Mouse (Mus musculus) retina, postnatal 1 day (tissue): ENCODE measurements around the gene Igsf6.

Experiments
- DNase-seq: peaks from one replicate; pipeline ENCODE4 v3.0.0-alpha.2; 2012

The Igsf6 gene

DNA sequence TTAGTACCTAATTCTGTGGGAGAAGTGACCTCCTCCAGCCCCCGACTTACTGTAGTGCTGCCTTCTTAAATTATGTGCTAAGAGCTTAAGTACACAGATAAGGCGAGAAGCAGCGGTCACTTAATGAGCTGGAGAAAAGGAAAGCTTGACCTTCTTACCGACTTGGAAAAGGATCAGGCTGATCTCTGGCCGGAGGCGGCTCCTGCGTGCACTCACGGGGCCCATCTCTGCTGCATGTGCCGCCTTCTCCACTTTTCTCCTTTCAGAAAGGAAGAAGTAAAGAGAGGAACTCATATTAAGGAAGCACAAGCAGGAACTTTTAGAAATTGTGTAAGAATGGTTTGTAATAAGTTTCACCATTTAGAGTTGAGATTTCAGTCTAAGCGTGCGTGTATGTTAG, at the start of gene Igsf6:
Gene Igsf6, minus strand, starts transcription at position 292 of the 400 bp plus-strand sequence.
- DNase-seq, result peak; percentile 19

DNA sequence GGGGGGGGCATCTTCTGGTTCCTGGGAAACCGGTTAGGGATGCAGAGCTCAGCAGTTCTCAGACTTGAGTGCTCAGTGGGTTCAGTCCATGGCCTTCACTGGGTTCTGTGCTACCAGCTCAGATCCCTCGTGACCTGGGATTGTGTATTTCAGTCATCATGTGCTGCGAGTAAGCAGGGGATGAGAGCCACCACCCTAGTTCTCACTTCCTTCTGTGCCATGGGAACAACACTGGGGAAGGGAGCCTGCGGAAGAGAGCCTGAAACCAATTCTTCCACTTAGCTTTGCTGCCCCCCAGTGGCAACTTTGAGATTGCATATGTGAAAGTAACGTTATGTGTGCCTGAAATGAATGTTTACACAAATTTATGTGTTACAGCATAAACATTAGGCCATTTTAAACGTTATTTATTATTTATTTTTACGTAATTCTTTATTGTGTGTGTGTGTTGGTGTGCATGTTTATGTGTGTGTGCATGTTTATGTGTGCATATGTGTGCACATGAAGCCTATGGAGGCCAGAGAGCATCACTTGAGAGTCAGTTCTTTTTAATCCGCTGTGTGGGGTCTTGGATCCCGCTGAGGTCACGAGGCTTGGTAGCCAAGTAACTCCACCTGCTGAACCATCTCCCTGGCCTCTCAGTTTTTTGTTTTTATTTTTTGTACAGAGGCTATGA, 45.9 kb upstream of the Igsf6 start:
- DNase-seq, result peak; percentile 87

DNA sequence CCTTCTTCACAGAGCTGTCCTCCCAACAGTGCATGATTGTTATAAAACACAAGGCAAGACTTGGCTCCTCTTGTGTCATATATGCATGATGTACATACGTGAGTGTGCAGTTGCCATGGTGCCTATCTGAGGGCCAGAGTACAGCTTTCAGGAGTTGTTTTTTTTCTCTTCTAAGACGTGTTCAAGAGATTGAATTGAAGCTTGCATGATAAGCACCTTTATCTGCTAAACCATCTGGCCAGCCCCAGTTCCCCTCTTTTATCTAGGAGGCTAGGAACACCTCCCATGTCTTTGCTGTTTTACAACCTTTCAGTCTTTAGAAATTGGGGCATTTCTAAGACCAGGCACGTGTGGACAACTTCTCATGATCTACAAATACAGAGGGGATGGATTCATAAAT, 37.4 kb upstream of the Igsf6 start:
- DNase-seq, result no peak

DNA sequence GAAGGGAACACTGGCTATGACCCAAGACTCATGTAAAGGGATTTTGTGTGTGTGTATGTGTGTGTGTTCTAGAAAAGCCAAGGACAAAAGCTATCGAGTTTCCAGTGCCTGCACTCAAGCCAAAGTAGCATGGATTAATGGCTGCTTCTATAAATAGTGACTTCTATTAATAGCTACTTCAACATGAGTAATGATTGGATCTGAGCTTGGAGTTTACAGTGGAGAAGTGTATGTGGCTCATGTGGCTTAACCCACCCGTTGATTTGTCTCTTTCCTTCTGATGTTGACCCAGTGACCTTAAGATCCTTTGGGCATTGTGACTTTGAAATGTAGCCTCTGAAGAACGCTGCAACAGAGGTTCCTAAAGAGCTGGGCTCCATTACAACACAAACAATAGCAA, 36.9 kb upstream of the Igsf6 start:
- peak; percentile 25 for DNase-seq

DNA sequence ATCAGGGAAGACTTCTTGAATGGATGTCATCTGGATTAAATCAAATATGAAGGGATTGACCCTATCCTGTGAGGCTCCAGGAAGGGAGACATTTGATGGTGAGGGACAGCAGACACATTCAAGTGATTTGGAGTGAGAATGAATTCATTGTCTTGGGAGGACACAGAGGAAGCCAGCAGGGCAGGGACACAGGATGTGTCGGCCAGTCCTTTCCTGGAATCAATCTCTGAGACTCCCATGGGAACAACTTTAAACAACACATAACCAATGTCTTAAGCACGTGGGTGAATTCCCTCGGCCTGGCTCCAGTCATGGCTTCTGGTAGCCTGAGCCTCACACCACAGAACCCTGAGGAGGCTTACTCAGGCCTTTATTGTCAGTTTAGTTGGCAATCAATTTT, 33.5 kb upstream of the Igsf6 start:
- DNase-seq, result no peak

DNA sequence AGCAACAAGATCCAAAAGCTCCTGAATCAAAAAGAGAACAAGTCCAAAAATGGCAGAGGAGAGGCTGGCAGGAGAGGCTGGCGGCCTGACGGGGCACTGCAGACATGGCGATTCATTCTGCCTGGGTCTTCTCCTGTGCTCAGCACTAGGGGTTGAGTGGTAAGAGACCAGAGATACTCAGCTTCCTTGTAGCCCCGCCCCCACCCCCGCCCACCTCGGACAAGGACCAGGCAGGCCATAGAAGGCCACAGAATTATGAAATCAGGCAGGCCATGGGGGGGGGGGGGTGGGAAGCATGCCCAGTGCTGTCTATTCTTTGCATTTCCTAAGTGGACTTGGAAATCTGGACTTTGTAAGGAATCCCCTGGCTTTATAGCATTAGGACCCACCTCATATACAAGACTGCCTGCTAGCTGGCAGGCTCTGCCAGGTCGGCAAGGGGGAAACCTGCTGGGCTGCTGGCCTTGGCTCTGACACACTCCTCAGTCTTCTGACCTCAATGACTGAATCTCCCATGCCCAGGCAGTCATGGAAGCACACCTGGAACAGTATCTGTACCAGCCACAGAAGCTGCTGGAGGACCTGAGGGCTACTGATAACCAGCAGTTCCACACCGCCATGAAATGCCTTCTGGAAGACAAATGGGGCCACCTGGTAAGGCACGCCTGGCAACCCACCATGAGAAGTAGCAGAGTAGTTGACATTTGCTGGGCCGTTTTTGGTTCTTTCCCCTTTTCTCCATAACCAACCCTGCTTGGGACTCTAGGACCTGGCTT, 24.4 kb upstream of the Igsf6 start:
- no peak for DNase-seq

DNA sequence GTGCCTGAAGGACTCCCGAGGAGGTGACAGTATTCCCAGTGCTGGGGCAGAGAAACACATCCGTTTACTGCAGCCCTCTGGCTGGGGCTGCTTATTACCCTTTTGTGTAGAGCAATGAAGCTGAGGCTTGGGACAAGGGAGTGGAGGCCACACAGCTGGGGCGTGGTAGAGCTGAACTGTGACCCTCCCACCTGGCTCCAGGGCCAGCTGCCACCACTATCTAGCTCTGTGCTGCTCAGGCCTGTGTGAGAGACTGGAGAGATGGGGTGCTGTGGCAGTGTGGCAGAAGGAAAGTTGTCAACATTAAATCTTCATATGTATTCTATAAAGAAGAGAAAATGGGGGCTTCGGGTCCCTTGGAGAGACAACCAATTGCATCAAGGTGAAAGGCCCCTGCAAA, 18.7 kb upstream of the Igsf6 start:
- DNase-seq, result no peak

DNA sequence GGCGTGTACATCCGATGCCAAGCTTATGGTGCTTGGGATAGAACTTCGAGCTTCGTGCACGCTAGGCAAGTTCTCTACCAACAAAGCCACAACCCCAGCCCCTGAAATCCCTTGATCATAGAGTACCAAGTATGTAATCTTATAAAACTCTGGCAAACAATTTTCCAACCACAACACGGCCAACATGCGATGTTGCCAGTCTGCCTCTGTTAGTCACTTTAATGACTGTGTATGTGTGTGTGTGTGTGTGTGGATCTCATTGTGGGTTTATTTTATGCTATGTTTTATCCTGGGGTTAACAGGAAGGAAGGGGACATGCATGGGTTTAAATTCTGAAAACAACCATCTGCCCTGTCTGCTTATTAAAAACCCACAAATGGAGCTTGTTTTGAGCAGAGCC, 16.4 kb upstream of the Igsf6 start:
- DNase-seq, result no peak

DNA sequence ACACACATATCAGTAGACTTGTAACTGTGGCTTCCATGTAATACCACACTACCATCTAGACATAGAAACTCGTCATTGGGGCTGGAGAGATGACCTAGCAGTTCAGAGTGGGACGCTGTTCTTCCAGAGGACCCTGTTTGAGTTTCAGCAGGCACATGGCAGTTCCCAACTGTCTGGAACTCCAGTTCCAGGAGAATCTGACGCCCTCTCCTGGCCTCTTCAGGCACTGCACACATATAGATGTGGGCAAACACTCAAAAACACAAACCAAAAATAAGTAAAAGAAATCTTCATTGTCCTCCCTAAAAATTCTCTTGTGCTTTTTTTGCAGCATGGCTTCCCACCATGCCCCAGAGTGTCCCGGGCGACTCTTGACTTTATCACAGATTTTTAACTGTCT, 14.4 kb upstream of the Igsf6 start:
- DNase-seq, result no peak

DNA sequence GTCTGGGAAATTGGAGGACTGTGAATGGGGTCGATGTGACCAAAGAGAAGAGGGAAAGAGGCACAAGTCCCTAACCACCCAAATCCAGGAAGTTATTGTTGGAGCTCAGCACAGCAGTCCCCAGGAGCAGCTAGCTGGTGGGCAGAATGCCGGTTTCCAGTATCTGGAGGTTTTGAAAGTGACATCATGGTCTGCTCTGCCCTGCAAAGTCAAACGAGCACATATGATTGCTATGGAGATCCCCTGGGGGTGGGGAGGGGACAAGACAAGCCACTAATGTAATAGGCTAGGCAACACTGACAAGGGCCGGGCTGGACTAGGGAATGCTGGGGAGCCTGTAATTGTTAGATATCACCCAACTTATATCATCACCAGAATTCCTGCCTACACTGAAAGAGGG, 11.1 kb upstream of the Igsf6 start:
- DNase-seq, result peak; percentile 56

DNA sequence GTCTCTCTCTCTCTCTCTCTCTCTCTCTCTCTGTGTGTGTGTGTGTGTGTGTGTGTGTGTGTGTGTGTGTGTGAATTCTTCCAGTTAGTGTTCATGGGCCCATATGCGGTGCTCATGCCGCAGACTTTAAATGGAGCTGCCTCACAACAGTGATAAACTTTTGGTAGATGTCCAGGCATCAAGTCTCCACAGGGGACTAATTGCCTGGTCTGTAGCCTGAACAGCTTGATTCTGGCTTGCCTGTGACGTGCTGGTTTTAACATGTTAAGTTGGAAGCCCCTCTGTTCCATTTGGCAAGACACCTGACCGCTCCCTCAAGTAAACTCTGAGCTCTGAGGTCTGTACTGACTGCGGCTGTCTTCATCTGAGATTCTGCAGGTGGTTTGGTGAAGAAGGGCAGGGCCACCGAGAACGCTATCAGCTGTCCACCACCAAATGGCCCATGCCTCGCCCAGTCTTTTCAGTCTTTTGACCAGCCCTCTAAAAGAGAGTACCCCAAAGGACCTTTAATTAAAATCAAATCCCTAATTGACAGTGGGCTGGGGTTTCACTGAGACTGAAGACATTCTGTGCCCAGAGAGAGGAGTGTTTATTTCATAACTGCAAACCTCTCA, 10.6 kb upstream of the Igsf6 start:
- DNase-seq, result peak; percentile 28

DNA sequence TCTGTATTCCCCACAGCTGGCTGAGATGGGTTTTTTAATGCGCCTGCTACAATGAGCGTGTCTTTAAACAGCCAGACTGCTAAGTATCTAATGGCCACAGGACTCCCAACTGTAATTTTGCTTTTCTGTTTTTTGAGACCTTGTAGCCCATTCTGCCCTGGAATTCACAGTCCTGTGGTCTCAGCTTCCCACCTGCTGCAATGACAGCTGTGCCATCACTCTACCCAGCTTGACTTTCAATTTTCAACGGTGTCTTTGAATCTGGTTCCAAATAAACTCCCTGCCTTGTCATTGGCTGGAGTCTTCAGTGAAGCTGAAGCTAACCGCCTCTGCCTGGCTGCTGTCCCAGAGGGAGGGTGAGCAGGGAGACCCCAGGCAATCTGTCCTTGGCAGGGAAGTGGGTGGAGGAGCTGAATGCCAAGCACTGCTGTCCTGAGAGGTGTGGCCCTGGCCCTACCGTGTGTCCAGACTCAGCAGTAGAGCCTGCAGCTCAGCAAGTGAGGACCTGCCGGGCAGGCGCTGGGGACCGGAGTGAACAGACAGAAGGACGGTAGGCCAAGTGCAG, 8.7 kb upstream of the Igsf6 start:
- peak; percentile 9 for DNase-seq

DNA sequence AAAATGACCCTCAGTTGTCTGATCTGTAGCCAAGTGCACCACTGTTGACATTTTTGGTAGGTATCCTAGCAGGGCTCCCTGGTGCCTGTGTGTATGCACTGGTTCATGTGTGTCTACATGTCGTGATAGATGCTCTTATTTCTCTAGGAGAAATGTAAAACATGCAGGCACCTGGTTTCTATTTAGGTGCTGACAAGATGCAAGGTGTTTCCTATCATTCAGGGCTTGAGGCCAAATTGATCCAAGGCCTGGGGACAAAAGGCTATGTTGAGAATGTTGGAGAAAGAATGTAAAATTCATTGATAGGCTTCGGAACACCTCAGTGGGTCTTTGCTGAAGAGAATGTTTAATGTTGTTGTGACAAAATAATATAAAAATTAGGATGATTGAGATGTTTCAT, 7.4 kb upstream of the Igsf6 start:
- DNase-seq, result no peak

DNA sequence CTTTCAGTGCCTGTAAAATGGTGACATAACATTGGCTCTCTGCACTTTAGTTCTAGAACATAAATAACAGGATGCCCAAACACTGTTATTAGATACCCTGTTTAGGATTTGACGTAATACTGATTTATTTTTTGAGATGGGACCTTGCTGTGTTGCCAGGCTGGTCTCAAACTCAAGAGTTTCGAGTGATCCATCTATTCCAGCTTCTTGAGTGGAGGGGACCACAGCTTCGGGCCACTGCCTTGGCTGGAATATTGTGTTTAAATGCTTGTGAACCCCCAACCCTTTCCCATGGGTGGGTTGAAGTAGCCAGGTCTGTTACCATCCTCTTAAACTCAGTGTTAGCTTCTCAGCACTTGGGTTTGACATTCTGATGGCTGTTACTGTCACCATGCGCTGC, 7.0 kb upstream of the Igsf6 start, which contains the start of gene Otoa:
Gene Otoa, plus strand, starts transcription at position 301 of the 400 bp plus-strand sequence.
- no peak for DNase-seq

DNA sequence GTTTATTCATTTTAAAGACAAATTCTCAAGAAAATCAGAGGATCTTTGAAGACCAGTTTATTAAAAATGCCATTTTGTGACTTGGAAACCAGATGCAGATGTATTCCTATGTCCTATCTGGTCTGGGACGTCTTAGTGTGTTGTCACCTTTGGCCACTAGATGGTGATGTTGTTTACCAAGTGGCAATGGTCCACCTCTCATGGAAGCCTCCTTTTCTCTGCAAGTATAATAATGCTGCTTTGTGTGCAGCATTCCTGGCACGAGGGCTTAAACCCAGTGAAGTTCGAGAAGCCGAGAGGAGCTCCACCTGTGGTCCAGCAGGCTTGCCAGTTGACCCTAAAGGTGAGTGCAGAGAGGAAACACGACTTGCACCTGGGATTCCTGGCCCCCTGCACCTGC, 3.5 kb upstream of the Igsf6 start:
- DNase-seq, result peak; percentile 84

DNA sequence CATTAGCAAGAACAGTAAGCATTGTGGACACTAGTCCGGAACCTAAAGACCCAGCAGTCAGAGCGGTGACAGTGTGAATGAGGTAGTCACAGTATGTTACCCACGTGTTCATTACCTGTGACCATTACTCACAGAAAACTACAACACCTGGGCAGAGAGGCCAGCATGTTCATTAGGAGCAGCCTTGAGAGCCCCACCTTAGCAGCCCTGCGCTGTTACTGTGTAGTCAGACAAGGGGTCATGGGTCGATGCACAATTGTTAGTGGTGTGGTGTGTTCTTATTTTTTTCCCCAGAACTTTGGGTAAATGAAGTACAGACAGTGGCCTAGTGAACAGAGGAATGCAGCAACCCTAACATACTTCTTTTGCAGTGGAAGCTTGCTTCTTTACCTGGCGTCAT, 2.9 kb upstream of the Igsf6 start:
- no peak for DNase-seq

DNA sequence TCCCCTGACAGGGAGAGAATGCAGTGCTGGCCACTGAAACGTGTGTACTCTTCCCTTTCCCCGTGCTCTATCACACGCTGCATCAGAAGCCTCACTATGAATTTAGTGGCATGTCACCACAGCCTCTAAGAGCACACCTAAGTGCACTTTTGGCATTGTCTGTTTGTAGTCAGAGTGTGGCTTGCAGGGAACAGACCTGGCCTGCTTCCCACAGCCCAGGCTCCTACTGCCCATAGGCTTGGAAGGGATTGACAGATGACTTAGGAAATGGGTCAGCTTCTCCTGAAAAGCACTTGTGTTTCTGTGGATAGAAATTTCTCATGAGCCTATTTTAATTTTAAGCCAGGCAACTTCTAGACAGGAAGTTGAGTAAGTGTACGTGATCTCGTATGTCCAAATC, 1.0 kb upstream of the Igsf6 start:
- no peak for DNase-seq

DNA sequence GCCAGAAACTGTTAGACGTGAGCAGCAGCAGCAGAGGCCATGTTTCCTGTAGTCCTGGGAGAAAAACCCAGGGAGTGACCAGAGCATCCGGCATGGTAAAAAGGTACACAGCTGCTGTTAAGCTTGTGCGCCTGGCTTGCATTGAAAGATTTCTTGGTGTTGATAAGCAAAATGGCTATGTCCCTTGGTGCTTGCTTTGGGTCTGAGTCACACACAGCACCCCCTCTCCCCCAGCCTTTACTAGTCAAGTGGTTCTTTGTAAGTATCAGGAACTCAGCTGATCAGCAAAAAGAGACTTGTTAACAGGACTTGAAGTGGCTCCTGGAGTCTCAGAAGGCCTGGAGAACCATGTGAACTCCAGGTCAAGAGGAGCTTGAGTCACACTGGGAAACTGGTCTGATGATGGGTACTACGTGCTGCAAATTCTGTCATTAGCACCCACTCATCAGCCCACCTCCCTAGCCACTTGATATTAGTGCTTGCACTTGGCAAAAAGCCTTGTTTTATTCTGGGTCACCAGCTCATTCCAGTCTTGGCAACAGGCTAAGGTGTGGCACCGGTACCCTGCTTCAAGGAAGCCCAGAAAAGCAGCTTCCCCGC, 529 bp upstream of the Igsf6 start:
- DNase-seq, result no peak

DNA sequence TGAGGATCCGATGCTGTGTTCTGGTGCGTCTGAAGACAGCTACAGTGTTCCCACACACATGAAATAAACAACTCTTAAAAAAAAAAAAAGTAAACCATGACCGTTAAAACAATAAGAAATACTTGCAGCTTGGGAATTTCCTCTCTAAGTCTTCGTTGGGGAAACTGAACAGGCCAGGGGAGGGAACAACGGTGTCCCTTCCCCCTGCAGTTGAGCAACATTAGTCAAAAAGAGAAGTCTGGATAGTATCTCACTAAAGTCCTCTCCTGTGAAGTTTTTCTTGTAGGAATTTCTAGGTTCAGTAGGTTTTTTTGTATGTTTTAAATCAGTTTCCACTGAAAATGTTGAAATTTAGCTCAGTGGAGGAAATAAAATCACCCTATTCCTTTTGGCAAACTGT, 1.9 kb downstream of the Igsf6 start:
- DNase-seq, result no peak

DNA sequence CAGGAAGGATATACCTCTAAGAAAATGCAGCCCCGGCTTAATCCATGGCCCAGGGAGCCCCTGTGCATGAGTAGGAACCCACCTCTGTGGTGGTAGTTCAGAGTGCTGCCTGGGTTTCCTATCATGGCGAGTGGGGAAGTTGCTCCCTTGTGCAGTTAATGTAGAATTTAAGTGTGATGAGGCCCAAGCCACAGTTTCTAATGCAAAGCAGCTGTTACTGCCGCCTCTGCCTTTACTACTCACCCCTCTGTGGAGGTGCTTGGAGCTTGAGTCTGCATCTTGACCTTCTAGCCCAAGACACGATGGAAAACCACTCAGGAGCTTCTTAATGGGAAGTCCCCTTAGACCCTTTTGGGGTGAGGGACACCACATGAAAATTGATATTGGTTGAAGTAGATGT, 3.1 kb downstream of the Igsf6 start:
- no peak for DNase-seq

DNA sequence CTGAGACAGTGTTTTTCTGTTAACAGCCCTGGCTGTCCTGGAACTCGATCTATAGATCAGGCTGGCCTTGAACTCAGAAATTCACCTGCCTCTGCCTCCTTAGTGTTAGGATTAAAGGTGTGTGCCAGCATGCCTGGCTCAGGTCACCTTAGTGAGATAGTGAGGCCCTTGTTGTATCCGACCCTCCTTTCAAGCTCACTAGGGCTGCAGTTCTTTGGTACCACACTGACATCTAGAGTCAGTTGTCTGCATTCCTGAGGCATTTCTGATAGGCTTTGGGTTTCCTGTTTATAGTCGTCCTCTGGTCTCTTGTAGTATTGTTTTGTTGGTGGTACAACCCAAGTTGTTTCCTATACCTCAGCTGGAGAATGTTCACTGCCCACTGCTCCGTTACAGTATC, 10.1 kb downstream of the Igsf6 start:
- DNase-seq, result peak; percentile 32

DNA sequence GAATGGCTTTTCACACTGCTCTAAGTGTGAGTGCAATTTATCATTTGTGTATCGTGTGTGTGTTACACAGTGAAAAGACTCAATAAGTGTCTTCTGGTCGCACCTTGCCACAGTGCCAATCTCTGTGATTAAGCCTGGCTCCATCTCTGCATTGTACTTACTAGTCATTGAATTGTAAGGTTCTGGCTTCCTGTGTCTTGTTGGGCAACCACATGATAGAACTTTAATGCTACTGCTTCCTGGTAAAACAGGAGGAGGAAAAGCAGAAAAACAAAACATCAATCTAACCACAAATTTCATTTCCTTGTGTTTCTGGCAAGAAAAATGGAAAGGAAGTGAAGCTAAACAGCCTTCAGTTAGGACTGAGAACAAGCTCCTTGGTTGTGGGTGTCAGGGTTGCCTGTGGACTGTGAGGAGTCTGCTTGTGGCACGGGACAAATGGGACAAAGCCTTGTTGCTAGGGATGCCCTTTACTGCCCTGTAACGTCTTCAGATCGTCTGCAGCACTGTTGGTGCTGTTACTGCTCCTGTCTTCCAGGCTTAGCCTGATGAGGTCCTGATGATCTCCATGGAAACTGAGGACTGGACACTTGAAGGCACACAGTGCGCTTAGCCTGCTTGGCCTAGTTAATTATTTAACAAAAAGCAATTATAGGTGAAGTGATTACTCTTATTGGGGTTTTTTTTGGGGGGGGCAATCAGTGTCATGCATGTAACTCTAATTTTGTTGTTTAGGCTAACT, 14.7 kb downstream of the Igsf6 start:
- no peak for DNase-seq

DNA sequence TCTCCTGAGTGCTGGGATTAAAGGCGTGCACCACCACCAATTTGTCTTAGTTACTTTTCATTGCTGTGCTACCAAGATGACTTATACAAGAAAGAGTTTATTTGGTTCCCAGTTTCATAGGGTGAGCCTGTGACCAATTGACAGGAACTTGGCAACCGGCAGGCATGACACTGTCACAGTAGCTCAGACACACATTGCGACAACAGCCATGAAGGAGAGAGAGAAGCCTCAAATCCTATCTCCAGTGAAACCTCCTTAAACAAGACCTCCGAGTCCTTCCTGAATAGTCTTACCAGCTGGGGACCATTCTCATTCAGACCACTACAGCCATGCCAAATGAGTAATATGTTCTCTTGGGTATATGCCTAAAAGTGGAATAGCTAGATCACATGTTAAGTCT, 21.3 kb downstream of the Igsf6 start:
- DNase-seq, result no peak
